Mouse (Mus musculus): ENCODE data around the gene Mfap2.

Mfap2 gene

GRCm38 (mm10) chr4:140987476-140987875, 22.7 kb upstream of the Mfap2 start:
- DNase-seq (ENCODE audit: low spot score): no peak

DNA sequence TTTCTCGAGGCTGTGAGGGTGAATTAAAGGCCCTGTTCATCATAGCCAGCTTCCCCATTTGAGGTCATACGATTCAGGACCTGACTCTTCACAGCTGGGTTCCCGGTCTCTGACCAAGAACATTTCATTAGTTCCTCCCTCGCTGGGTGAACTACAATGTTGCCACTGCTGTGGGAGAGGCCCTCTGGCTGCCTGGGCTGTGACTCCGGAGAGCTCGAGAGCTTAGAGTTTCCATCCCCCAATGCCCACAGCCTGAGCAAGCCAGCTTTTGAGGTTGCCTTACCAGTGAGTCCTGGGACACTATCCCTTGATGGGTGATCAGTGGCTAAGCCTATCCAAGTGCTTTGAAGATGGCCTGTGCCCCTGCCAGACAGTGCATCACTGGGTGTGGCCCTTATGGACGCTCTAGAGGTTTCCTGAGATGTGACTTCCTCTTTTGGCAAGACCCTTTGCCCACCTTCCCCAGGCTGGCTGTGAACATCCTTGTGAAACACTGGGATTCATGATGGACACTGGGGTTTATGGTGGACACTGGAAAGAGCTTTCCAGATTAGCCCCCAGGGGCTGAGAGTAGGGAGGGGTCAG, 21.4 kb upstream of the Mfap2 start:
- DNase-seq (ENCODE audit: low spot score): no peak

- no peak for DNase-seq (ENCODE audit: low spot score)
Observed at GRCm38 (mm10) chr4:140989447-140989846, 20.8 kb upstream of the Mfap2 start.

GRCm38 (mm10) chr4:140992215-140992614, 18.0 kb upstream of the Mfap2 start:
- no peak for DNase-seq (ENCODE audit: low spot score)

DNA sequence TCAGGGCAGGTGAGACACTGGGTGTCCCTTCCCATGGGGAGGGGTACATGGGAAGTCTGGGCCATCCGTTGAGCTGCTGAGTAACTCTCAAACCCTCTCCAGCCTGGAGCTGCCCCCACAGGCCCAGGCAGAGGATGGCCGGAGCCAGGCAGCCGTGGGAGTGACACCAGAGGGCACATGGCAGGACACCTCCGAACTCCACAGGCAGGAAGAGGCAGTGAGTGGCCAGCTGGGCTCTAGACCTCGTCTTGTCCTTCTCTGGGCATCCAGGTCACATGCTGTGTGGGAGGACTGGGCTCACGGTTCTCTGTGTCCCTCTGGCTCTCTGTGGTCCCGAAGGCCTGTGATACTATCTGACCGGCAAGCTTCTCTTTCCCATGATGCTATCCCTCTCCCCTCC, 16.4 kb upstream of the Mfap2 start:
- DNase-seq (ENCODE audit: low spot score): no peak

DNA sequence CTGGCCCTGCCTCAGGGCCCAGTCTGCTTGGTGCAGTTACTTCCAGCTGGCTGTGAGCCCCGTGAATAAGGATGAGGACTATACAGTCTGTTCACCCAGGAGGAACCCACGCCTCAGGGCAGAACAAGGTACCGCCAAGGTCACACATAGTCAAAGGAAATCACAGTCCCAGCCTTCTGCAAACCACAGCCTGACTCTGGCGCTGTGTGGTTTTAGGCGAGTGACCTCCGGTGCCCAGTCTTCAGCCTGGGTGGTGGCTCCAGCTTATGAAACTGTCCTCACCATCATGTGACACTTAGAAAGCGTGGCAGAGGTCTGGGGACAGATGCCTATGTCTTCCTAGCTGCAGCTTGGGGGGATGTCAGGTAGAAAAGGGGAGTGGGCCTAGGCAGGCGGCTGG, 14.4 kb upstream of the Mfap2 start:
- DNase-seq (ENCODE audit: low spot score): no peak

DNA sequence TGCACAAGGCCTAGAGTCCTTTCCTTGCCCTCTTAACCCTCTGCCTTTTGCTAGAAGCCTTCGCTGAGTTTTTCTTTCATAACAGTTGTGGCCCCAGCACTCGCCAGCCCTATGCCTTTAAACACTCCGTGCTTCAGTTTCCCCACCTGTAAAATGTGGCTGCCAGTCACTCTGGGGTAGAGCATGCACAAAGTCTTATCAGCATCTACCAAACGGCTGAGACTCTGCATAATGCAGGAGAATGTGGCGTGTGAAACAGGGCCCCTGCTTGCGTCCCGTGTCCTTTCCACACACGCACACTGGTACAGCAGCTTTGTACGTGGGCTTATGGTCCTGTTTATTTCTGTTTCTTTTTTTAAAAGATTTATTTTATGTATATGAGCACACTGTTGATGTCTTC, 13.4 kb upstream of the Mfap2 start:
- no peak for DNase-seq (ENCODE audit: low spot score)

DNA sequence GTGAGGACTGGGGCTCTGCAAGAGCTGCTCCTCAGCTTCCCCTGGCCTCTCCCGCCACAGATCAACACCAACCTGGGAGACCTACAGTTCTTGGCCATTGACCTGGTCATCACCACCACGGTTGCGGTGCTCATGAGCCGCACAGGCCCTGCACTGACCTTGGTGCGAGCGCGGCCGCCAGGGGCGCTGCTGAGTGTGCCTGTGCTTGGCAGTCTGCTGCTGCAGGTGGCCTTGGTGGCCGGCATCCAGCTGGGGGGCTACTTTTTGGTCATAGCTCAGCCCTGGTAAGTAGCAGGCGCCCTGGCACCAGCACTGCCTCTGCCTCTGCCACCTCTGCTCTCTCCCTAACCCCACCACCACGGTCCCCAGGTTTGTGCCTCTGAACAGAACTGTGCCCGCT, 4.2 kb upstream of the Mfap2 start:
- DNase-seq (ENCODE audit: low spot score): no peak

DNA sequence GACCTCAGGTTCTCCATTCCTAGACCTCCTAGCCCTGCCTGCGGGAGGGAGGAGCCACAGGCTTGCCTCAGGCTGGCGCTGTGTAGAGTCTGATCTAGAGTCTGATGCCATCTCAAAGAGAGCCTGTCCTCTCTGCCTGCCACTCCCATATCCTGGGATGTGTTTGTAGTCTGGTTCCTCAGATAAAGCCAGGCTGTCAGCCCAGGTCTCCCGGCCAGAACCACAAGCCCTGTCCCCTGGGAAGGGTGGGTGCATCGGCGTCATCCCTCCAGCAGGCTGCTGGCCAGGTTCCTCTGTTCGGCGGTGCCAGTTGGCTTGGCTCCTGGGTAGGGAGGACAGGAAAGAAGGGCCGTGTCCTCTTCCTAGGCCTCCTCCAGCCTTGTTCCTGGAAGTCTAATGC, 2.2 kb upstream of the Mfap2 start:
- peak; percentile 33 for DNase-seq (ENCODE audit: low spot score)

GRCm38 (mm10) chr4:141010526-141010925, 308 bp downstream of the Mfap2 start:
- DNase-seq (ENCODE audit: low spot score): no peak

- no peak for DNase-seq (ENCODE audit: low spot score)
Observed at GRCm38 (mm10) chr4:141010941-141011429, 767 bp downstream of the Mfap2 start.

DNA sequence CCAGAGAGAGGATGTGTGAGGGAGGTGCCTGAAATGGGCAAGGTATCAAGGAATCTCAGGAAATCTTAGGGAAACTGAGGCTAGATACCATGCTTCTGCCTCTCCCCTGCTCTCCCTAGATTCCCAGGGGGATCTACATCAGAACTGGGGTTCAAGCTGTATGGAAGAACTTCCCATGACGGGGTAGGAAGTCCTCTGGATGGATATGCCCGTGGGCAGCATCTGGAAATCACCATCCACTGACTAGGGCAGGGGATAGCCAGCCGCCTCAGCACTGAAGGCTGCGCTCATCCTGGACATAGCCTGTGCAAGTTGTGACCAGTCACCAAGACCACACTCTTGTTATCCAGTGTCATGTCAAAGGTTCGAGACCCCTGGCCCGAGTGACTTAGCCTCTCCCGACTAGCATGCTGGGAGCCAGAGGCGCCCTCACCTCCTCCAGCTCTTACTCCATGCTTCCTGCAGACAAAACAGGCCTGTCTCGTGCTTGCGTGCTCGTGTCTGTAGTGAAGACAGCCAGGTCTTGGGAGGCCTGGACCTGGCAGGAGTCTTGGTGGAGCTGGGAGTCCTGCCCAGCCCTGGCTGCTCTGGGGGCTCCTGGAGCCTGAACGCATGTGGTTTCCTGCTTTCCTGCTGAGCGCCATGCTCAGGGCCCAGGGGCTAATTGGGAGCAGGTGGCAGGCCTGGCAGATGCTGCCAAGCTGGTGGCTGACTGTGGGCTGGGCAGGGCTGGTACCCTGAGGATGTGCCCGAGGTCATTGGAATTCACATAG, 1.5 kb downstream of the Mfap2 start:
- DNase-seq (ENCODE audit: low spot score): no peak

DNA sequence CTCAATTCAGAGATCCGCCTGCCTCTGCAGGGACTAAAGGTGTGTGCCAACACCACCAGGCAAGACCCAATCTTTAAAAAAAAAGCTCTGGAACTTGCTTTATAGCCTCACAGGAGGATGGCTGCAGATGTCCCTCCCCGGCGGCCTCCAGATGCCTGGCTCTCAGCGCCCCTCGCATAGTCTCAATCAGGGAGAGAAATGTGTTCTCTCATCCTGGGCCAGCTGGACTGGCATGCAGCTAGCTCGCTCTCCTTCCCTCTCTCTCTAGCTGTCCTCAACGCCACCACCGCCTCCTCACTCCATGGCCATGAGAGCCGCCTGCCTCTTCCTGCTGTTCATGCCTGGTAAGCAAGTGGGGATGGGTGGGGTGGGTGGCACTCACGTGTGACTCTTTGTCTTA, 2.3 kb downstream of the Mfap2 start:
- no peak for DNase-seq (ENCODE audit: low spot score)

DNA sequence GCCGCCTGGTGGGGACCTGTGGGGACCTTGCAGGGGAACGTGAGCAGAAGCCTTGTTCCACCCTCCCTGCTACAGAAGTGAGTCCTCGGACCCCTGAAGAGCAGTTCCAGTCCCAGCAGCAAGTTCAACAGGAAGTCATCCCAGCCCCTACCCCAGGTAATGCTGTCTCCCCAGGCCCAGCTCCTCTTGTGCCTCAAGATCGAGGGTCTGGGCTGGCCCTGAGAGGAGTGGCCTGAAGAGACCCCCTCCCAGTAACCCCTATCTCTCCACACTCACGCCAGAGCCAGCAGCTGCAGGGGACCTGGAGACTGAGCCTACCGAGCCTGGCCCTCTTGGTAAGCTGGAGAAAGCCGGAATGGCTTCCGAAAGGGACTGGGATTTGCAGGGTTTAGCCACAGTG, 3.9 kb downstream of the Mfap2 start:
- DNase-seq (ENCODE audit: low spot score): no peak

DNA sequence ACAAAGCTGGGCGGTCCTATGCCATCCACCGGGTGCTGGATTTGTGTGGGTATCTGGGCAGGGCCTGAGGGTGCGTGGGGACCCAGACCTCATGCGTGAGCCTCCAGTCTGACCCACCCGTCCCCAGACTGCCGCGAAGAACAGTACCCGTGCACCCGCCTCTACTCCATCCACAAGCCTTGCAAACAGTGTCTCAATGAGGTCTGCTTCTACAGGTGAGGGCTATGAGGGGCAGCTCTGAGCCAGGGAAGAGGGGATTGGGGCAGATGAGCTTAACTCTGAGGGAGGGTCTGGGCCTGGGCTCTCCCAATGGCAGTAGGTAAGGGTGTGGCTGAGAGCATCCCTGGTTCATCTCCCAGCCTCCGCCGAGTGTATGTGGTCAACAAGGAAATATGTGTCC, 4.6 kb downstream of the Mfap2 start:
- no peak for DNase-seq (ENCODE audit: low spot score)

DNA sequence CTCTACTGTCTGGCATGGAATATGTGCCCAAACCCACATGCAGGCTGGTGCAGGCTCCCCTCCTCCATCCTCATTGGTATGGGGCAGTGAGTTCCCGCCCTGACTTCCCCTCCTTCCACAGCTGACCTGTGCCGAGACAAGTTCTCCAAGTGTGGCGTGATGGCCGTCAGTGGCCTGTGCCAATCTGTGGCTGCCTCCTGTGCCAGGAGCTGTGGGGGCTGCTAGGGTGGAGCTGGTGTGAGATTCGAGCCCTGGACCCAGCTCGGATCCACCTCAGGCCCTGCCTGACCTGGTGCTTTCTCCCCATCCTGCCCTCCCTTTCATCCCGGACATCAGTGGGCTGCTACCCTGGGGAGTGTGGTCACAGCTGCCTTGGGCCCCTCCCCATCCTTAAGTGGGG, 5.1 kb downstream of the Mfap2 start:
- DNase-seq (ENCODE audit: low spot score): no peak

DNA sequence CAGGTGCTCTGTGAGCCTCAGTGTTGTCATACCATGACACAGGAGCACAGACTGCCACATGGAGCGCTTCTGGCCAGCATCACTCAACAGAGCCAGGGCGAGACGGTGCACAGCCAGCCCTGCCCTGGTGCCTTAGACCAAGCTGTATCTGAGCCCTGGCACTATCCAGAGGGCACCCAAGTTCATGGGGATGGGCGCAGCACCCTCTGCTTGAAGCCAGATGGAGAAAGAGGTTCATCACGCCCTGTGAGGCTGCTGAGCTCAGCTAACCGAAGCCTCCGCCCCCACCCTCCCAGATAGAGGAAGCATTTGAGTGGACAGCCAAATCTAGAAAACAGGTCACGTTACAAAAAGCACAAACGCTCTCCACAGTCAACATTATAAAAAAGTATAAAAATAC, 6.1 kb downstream of the Mfap2 start:
- no peak for DNase-seq (ENCODE audit: low spot score)

GRCm38 (mm10) chr4:141017657-141018436, 7.6 kb downstream of the Mfap2 start:
- DNase-seq (ENCODE audit: low spot score): no peak

DNA sequence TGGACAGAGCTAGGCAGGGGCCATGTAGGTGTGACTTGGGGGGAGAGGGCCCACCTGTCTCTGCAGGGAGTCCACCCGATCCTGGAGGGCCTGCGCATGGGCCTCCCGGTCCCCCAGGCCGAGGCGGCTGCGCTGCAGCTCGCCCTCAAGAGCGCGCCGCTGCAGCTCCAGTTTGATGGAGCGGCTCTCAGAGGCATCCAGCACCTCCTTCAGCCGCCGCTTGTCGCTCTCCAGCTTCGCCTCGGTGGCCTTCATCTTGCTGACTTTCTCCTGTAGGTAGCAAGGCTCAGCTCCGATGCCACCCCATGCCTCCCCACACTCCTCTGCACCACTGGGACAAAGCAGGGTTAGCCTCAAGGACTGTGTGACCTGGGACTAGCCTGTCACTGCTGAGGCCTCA, 10.0 kb downstream of the Mfap2 start:
- no peak for DNase-seq (ENCODE audit: low spot score)

DNA sequence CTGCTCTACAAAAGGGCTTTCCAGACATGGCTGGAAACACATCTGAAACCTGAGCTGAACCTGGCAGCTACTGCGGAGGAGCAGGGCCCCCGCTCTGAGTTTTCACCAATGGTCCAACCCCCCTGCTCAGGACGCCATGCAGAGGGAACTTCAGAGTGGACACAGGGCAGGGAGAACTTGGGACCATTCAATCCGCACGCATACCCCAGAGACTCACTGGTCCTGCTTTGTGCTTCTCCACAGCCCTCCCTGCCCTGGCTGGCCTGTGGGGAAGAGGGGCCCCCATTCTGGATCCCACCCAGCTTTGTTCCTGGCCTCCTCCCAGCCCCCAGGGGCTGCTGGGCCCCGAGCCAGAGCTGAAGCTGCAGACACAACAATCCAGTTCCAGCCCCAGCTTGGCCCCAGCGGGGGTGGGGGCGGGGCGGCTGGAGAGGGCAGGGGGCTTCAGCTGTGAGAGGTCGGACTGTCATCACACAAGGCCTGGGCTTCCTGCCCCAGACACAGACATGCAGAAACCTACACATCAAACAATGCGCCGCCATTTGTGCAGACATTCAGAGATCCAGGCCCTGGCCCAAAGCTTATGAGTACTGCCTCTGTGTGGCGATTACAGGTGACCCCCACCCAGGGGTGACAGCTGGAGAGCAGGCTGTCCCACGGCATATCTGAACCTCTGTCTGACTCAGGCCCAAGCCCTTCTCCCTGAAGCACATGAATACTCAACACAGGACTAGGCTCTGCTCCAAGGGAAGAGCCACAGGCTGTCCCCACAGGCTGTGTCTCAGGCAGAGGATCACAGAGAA, 10.8 kb downstream of the Mfap2 start:
- DNase-seq (ENCODE audit: low spot score): no peak

DNA sequence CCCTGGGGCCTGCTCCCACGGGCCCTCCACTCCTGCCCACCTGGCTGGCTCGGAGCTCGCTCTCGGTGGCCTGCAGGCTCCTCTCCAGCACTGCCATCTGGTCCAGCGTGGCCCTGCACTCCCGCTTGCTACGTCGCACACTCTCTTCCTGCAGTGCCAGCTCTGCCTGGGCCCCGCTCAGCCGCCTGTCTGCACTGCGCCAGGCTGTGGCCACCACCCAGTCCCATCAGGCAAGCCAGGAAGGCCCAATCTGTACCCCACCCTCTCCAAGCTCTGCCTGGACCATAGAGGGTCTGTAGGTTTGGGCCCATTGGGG, 11.4 kb downstream of the Mfap2 start:
- DNase-seq (ENCODE audit: low spot score): no peak

DNA sequence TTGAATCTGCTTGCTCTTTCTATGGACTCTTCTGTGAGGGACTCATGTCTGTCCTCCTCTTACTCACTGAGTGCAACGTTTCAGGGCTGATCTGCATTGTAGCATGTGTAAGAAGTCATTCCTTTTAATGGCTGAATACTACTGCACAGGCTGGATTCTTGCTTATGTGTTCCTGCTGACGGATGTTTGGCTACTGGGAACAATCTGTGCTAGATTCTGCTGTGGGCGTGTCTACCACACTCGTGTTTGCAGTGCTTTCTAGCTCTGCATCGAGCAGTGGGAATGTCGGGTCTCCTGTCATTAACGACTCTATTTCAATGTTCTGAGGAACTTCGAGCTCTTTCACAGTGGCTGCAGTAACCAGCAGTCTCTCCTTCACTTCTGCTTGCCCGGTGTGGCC, 13.8 kb downstream of the Mfap2 start:
- no peak for DNase-seq (ENCODE audit: low spot score)

DNA sequence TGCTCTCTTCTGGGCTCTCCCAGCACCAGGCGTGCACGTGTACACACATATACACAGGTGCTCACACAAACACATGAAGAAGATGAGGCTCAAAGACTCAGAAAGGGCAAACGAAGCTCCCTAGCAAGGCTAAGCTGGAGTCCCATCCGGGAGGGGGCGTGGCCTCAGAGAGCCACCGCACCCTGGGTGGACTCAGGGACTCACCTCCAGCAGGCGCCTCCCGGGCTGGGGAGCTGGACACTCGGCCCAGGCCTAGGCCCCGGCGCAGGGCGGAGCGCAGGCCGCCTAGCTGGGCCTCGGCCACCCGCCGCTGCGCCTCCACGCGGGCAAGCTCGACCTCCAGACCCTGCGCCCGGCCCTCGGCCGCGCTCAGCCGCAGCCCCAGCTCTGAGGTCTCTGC, 14.8 kb downstream of the Mfap2 start:
- DNase-seq (ENCODE audit: low spot score): no peak

Data from c-Kit-positive CD71-positive TER-119-positive erythroid progenitor cells, embryonic 14.5 days (primary cell).